Mouse (Mus musculus): ENCODE data around the gene Nr2e3. TPM values are rescaled to one million over a fixed set of nuclear protein-coding genes. Genes with fewer than 3 reads are reported as not detected.

Nr2e3 gene
- polyA plus RNA-seq, 1 experiment from 2014 or later, result not detected

DNA sequence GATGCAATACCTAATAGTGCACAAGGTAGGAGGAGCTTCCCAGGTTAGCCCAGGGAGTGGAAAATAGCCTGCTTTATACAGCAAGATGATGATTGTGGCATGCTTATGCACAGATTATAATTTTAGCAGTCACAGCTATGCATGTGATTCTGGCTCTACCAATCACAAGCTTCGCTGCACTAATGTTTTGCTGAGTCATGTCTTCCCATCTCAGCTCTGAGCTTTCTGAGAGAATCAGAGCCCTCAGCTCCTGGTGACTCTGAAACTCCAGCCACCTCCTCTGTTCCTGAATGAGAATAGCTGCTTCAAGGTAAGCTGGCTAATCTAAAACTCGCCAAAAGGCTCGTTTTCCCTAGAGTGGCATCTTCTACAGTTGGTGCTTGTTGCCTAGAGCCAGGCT is 30.2 kb downstream of the Nr2e3 start:
- TF ChIP-seq CTCF (IDR thresholded peaks at IDR 0.05; ENCODE audit: low read depth), result no peak
- H3K4me1 ChIP-seq (ENCODE audit: insufficient read depth), result no peaks in the 10 kb centered on the region
- H3K4me3 ChIP-seq (ENCODE audit: low read depth, low read length), result no peak overlapping the region
- H3K9me3 ChIP-seq (ENCODE audit: low read depth, low read length), result peaks cover 7% of the 10 kb centered on the region; the same call in 1 of the 2 replicates
- no peak for DNase-seq
- WGBS, result 71% methylated on average over 3 of the region's 3 CpGs
- H3K36me3 ChIP-seq (ENCODE audit: insufficient read depth), result peaks cover 14% of the 10 kb centered on the region; the same call in 1 of the 2 replicates
- H3K27ac ChIP-seq (ENCODE audit: low read depth), result no peak overlapping the region
- no peaks in the 10 kb centered on the region for H3K27me3 ChIP-seq (ENCODE audit: insufficient read depth, low read length)
- ATAC-seq (ENCODE audit: insufficient read depth), result no peak
- no peak overlapping the region for H3K9ac ChIP-seq
- H3K4me2 ChIP-seq, result no peak overlapping the region

DNA sequence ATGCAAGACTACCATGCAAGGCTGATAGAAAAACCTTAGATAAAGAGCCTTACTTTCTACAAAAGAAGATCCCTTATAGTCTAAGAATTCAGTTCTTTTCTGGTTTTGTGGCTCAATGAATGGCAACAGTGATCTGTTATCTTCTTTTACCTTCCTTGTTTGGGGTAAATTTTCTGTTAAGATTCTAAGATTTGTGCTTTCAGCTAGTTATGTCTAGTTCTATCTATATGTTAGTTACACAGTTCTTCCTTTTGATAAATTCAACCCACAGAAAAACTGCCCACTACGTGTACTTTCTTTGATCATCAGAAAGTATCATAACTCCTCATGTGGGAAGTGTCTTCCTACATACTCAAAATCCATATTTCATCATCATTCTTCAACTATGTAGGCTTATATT is 45.7 kb downstream of the Nr2e3 start:
- no peak overlapping the region for H3K4me2 ChIP-seq
- TF ChIP-seq CTCF (IDR thresholded peaks at IDR 0.05; ENCODE audit: low read depth), result no peak
- no peak overlapping the region for H3K27ac ChIP-seq (ENCODE audit: low read depth)
- no peaks in the 10 kb centered on the region for H3K4me1 ChIP-seq (ENCODE audit: insufficient read depth)
- WGBS, result 83% methylated on average over 1 of the region's 1 CpGs
- no peak overlapping the region for H3K9ac ChIP-seq
- peaks cover 20% of the 10 kb centered on the region; the same call in 1 of the 2 replicates for H3K36me3 ChIP-seq (ENCODE audit: insufficient read depth)
- ATAC-seq (ENCODE audit: insufficient read depth) (no peak), DNase-seq (no peak)
- H3K9me3 ChIP-seq (ENCODE audit: low read depth, low read length), result no peaks in the 10 kb centered on the region
- H3K27me3 ChIP-seq (ENCODE audit: insufficient read depth, low read length), result no peaks in the 10 kb centered on the region
- H3K4me3 ChIP-seq (ENCODE audit: low read depth, low read length), result no peak overlapping the region

DNA sequence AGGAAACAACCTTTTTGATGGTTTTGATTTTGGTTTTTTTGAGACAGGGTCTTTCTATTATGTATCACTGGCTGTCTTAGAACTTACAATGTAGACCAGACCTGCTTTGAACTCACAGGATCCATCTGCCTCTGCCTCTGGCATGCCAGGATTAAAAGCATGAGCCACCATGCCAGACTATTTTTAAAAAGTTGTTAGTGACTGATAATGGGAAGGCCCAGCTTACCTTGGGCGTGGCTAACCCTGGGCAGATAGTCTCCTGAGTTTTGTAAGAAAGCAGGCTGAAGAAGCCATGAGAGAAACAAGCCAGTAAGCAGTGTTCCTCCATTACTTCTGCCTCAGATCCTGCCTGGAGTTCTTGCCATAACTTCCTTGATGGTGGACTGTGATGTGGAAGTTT is 57.1 kb downstream of the Nr2e3 start:
- Histone ChIP-seq H3K27ac (ENCODE audit: low read depth) (no peak overlapping the region), H3K27me3 (ENCODE audit: insufficient read depth, low read length) (no peaks in the 10 kb centered on the region), H3K4me3 (ENCODE audit: low read depth, low read length) (no peak overlapping the region), H3K36me3 (ENCODE audit: insufficient read depth) (peaks cover 25% of the 10 kb centered on the region), H3K4me2 (no peak overlapping the region), H3K9ac (no peak overlapping the region), H3K4me1 (ENCODE audit: insufficient read depth) (no peaks in the 10 kb centered on the region), H3K9me3 (ENCODE audit: low read depth, low read length) (no peaks in the 10 kb centered on the region)
- no peak for DNase-seq
- no peak for ATAC-seq (ENCODE audit: insufficient read depth)
- TF ChIP-seq CTCF (IDR thresholded peaks at IDR 0.05; ENCODE audit: low read depth), result no peak
- 79% methylated on average over 1 of the region's 1 CpGs for WGBS

Other genes starting within 250 kb of the Nr2e3 start
- 11.0 and 11.4 TPM in 2 replicates for gene Senp8, start 209.9 kb downstream of the Nr2e3 start, polyA plus RNA-seq (2014; fragmentation: Nextera tagmentation; extraction: Ambion mirVana)
- gene Myo9a, start 209.8 kb downstream of the Nr2e3 start, polyA plus RNA-seq (2014; fragmentation: Nextera tagmentation; extraction: Ambion mirVana), result 17.6 and 18.8 TPM in 2 replicates

Measured in lung, embryonic 14.5 days (tissue).